In the genomic region with DNA sequence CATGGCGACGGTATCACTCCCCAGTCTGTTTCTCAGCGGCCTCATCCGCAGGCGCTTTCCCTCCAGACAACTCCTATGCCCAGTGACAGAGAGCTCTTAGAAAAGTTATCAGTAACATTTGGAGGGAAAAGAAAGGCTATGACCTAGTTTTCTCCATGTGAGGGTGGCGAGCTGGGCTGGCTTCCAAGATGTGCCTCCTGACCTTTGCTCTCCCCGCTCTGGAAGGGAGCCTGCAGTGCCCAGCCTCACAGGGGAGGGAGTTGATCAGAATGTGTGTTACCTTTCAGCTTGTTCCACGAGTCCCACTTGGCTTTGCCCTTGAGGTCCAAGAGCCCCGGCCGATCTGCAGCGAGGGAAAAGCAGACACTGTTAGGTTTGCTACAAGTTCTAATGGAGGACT, we compare ENCODE assay signal across 8 mouse cellular contexts. TPM values are rescaled to one million over a fixed set of nuclear protein-coding genes. Genes with fewer than 3 reads are reported as not detected.
DNase-seq lines count a peak whose midpoint lies in the region; ATAC-seq and TF ChIP-seq lines count a peak whose summit lies in the region.

No protein-coding gene starts in this region.

- peak; percentile 25 for DNase-seq in cerebellum, adult 11 months
- no peak for DNase-seq in cerebellum, postnatal 4 days (ENCODE audit: low spot score in 2 of 2)
- DNase-seq in midbrain, embryonic 11.5 days (ENCODE audit: low spot score, missing footprints): no peak
- DNase-seq in hindbrain, postnatal 0 days (ENCODE audit: low spot score): peak; percentile 62
- DNase-seq in T-cell, adult 2 months (ENCODE audit: low spot score): no peak

- 0 out of 2 replicates have a peak overlapping the region, but pooled peaks have one; percentile 35 for H3K27ac ChIP-seq in midbrain, embryonic 12.5 days (replicated peaks)
- H3K27ac ChIP-seq in midbrain, embryonic 11.5 days (ENCODE audit: low read depth, low read length): no peak overlapping the region
- H3K27ac ChIP-seq in hindbrain, postnatal 0 days: peak overlapping the region; percentile 90
- H3K27ac ChIP-seq in neural tube, embryonic 15.5 days (replicated peaks): peak overlapping the region; percentile 77

- H3K27me3 ChIP-seq in midbrain, embryonic 12.5 days: no peaks in the 10 kb centered on the region
- no peaks in the 10 kb centered on the region for H3K27me3 ChIP-seq in midbrain, embryonic 11.5 days (ENCODE audit: control insufficient read depth, insufficient read depth, low read length)
- no peaks in the 10 kb centered on the region for H3K27me3 ChIP-seq in hindbrain, postnatal 0 days (ENCODE audit: insufficient read depth, low read length)
- H3K27me3 ChIP-seq in neural tube, embryonic 15.5 days (replicated peaks): no peaks in the 10 kb centered on the region

- H3K4me2 ChIP-seq in midbrain, embryonic 12.5 days (replicated peaks): no peak overlapping the region
- H3K4me2 ChIP-seq in midbrain, embryonic 11.5 days: no peak overlapping the region
- no peak overlapping the region for H3K4me2 ChIP-seq in hindbrain, postnatal 0 days (ENCODE audit: low read depth, low read length)
- peak overlapping the region; percentile 22; the same call in 1 of the 2 replicates for H3K4me2 ChIP-seq in neural tube, embryonic 15.5 days

- no peak overlapping the region for H3K9ac ChIP-seq in midbrain, embryonic 12.5 days (replicated peaks)
- no peak overlapping the region for H3K9ac ChIP-seq in midbrain, embryonic 11.5 days (ENCODE audit: low read length)
- H3K9ac ChIP-seq in hindbrain, postnatal 0 days (replicated peaks; ENCODE audit: low read length): no peak overlapping the region; the same call in 1 of the 2 replicates
- H3K9ac ChIP-seq in neural tube, embryonic 15.5 days (replicated peaks): no peak overlapping the region

- WGBS in midbrain, embryonic 12.5 days: 92% methylated on average over 11 of the region's 11 CpGs
- 95% methylated on average over 11 of the region's 11 CpGs for WGBS in midbrain, embryonic 11.5 days
- 51% methylated on average over 11 of the region's 11 CpGs for WGBS in hindbrain, postnatal 0 days
- WGBS in neural tube, embryonic 15.5 days: 66% methylated on average over 11 of the region's 11 CpGs

- H3K9me3 ChIP-seq in midbrain, embryonic 12.5 days: no peaks in the 10 kb centered on the region
- no peaks in the 10 kb centered on the region for H3K9me3 ChIP-seq in midbrain, embryonic 11.5 days (ENCODE audit: control insufficient read depth, low read length)
- H3K9me3 ChIP-seq in hindbrain, postnatal 0 days (ENCODE audit: low read length): no peaks in the 10 kb centered on the region
- H3K9me3 ChIP-seq in neural tube, embryonic 15.5 days (replicated peaks): no peaks in the 10 kb centered on the region

- H3K4me1 ChIP-seq in midbrain, embryonic 12.5 days: peaks cover 26% of the 10 kb centered on the region
- H3K4me1 ChIP-seq in midbrain, embryonic 11.5 days (ENCODE audit: control insufficient read depth, insufficient read depth, low read length): peaks cover 11% of the 10 kb centered on the region
- H3K4me1 ChIP-seq in hindbrain, postnatal 0 days (ENCODE audit: insufficient read depth, low read length): peaks cover 12% of the 10 kb centered on the region; the same call in 1 of the 2 replicates
- peaks cover 30% of the 10 kb centered on the region for H3K4me1 ChIP-seq in neural tube, embryonic 15.5 days

- no peak for ATAC-seq in midbrain, embryonic 12.5 days (ENCODE audit: low FRiP score, low read depth)
- no peak for ATAC-seq in midbrain, embryonic 11.5 days (ENCODE audit: low FRiP score)
- ATAC-seq in hindbrain, postnatal 0 days: peak; percentile 1; the same call in 1 of the 2 replicates
- ATAC-seq in neural tube, embryonic 15.5 days (ENCODE audit: low FRiP score): peak; percentile 2; the same call in 1 of the 2 replicates
- no peak for ATAC-seq in frontal cortex, adult (ENCODE audit: low TSS enrichment)

- TF ChIP-seq CTCF in hindbrain, postnatal 0 days (IDR thresholded peaks at IDR 0.05; ENCODE audit: low read depth): no peak

- peaks cover 52% of the 10 kb centered on the region for H3K36me3 ChIP-seq in midbrain, embryonic 12.5 days
- peaks cover 35% of the 10 kb centered on the region for H3K36me3 ChIP-seq in midbrain, embryonic 11.5 days (ENCODE audit: control insufficient read depth, insufficient read depth, low read length)
- H3K36me3 ChIP-seq in hindbrain, postnatal 0 days (ENCODE audit: insufficient read depth, low read length): peaks cover 25% of the 10 kb centered on the region
- peaks cover 39% of the 10 kb centered on the region for H3K36me3 ChIP-seq in neural tube, embryonic 15.5 days

- H3K4me3 ChIP-seq in midbrain, embryonic 12.5 days: no peak overlapping the region
- H3K4me3 ChIP-seq in midbrain, embryonic 11.5 days (ENCODE audit: low read depth, low read length): no peak overlapping the region
- no peak overlapping the region for H3K4me3 ChIP-seq in hindbrain, postnatal 0 days (ENCODE audit: low read length)
- H3K4me3 ChIP-seq in neural tube, embryonic 15.5 days (replicated peaks): no peak overlapping the region

RNA-seq across cellular contexts. Expression of gene Dbi, which starts 4.8 kb away (rescaled TPM):
- 590 and 616 TPM in 2 replicates for polyA plus RNA-seq in midbrain, embryonic 12.5 days (2016; fragmentation: Nextera tagmentation; extraction: Ambion mirVana)
- polyA plus RNA-seq in midbrain, embryonic 11.5 days (2014; fragmentation: Nextera tagmentation; extraction: Ambion mirVana): 690 and 715 TPM in 2 replicates
- 529 and 602 TPM in 2 replicates for total RNA-seq in hindbrain, postnatal 0 days (2014; rRNA removed)
- 2,773 and 3,206 TPM in 2 replicates for polyA plus RNA-seq in hindbrain, postnatal 0 days (2015; fragmentation: Nextera tagmentation; extraction: Ambion mirVana)
- polyA plus RNA-seq in neural tube, embryonic 15.5 days (2015; fragmentation: Nextera tagmentation; extraction: Ambion mirVana): 1,502 and 1,904 TPM in 2 replicates

RNA-seq across cellular contexts. Expression of gene 3110009E18Rik, which starts 4.9 kb away (rescaled TPM):
- 24.5 and 25.3 TPM in 2 replicates for polyA plus RNA-seq in midbrain, embryonic 12.5 days (2016; fragmentation: Nextera tagmentation; extraction: Ambion mirVana)
- polyA plus RNA-seq in midbrain, embryonic 11.5 days (2014; fragmentation: Nextera tagmentation; extraction: Ambion mirVana): 26.4 and 27.1 TPM in 2 replicates
- total RNA-seq in hindbrain, postnatal 0 days (2014; rRNA removed): 2.2 and 2.5 TPM in 2 replicates
- polyA plus RNA-seq in hindbrain, postnatal 0 days (2015; fragmentation: Nextera tagmentation; extraction: Ambion mirVana): 10.7 and 15.2 TPM in 2 replicates
- 17.3 and 17.9 TPM in 2 replicates for polyA plus RNA-seq in neural tube, embryonic 15.5 days (2015; fragmentation: Nextera tagmentation; extraction: Ambion mirVana)

RNA-seq across cellular contexts. Expression of gene Tmem37, which starts 42.2 kb away (rescaled TPM):
- polyA plus RNA-seq in midbrain, embryonic 12.5 days (2016; fragmentation: Nextera tagmentation; extraction: Ambion mirVana): 7.6 and 8.9 TPM in 2 replicates
- 6.8 and 7.3 TPM in 2 replicates for polyA plus RNA-seq in midbrain, embryonic 11.5 days (2014; fragmentation: Nextera tagmentation; extraction: Ambion mirVana)
- 2.9 and 3.8 TPM in 2 replicates for total RNA-seq in hindbrain, postnatal 0 days (2014; rRNA removed)
- polyA plus RNA-seq in hindbrain, postnatal 0 days (2015; fragmentation: Nextera tagmentation; extraction: Ambion mirVana): 9.1 and 9.4 TPM in 2 replicates
- polyA plus RNA-seq in neural tube, embryonic 15.5 days (2015; fragmentation: Nextera tagmentation; extraction: Ambion mirVana): 6.5 and 7.7 TPM in 2 replicates

Comparison
In these comparisons a context has a peak if more than half of its experiments do, and no peak if none do; other contexts are left out.
1. DNase-seq: peak in cerebellum, adult 11 months (single experiment) and hindbrain, postnatal 0 days (single experiment); none in cerebellum, postnatal 4 days (0 of 2), midbrain, embryonic 11.5 days (single experiment) and T-cell, adult 2 months (single experiment).
2. ATAC-seq: peak in hindbrain, postnatal 0 days (single experiment) and neural tube, embryonic 15.5 days (single experiment); none in midbrain, embryonic 12.5 days (single experiment), midbrain, embryonic 11.5 days (single experiment) and frontal cortex, adult (single experiment).